Mouse (Mus musculus): ENCODE results near the gene Egln3. TPM values are rescaled to one million over a fixed set of nuclear protein-coding genes. Genes with fewer than 3 reads are reported as not detected.

The Egln3 gene
- total RNA-seq, 2 experiments from 2014 or later = 22.1 to 32.5 TPM

DNA sequence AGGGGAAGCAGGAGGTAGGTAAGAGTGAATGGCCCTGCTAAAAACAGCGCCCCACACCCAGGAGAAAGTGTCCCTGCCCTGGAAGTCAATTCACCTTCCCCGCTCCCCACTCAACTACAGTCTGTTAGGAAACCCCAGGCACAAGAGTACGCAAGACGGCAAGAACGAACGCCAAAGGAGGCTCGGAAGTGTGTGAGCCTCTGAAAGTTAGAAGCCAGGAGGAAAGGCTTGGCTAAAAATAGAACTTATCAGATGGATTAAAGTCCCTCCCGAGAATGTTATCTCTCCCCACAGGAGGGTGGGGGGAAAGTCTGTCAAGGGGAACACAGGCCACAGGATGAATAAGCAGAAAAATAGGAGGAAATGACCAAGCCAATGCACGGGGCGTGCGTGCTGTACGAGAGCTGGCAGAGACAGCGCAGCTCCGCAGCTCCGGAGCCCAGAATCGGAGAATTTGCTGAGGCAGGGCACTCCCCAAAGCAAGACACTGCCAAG is 41.0 kb downstream of the Egln3 start:
- DNase-seq = peak; percentile 16

DNA sequence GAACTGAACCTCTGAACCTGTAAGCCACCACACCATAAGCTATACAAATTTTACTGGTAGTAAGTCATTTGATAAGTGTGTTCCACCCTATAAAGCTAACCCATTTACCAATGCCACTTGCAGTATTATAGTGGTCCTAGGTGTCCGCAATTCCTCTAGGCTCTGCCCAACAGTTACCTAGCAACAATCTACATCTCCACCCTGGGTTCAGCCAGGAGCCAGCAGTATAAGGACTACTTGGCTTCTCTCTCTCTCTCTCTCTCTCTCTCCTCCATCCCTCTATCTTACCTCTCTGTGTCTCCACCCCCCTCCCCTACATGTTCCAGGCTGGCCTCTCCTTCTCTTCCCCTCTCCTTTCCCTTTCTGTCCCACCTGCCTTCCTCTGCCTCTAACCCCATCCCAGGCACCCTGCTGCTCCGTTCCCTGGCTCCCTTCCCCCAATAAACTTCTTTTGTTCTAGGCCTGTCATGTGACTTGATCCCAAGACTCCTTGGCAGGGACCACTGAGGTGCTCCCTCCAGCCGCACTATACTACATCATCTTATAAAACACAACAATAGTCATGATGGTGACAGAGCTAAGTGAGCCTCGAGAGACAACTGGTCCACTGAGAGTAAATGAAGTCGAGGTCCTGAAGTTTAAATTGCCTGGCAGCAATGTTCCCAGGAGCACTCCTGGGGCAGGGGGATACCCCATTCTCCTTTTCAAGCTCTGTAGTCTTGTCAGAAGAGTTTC is 42.0 kb downstream of the Egln3 start:
- no peak for DNase-seq

DNA sequence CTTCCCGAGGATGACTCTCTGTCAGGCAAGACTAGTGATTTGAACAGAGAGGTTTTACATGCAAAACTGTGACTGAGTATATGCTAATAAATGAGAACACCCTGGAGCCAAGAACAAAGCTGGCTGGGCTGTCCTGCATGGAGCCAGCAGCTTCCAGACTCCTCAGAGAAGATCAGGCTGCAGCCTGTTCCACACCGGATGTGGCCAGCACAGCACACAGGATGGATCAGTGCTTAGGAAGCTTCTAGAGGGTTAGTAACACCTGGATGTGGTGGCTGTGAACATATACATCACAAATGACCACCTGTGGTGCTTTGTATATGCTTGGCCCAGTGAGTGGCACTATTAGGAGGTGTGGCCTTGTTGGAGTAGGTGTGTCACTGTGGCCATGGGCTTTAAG is 43.4 kb downstream of the Egln3 start:
- DNase-seq = no peak

DNA sequence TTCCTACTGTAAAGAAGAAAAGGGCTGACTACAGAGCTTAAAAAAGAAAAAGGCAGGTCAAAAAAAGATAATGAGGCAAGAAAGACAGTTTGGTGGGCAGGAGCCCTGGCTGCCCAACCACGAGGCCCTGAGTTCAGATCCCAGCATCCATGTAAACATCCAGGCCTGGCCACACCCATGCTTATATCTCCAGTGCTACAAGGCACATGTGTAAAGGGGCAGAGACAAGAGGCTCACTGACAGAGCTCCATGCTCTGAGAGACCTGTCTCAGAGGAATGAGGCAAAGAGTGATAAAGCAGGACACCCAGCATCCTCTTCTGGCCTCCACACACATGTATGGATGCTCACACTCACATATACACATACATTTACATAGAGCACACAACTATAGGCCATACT is 48.9 kb downstream of the Egln3 start:
- no peak for DNase-seq

DNA sequence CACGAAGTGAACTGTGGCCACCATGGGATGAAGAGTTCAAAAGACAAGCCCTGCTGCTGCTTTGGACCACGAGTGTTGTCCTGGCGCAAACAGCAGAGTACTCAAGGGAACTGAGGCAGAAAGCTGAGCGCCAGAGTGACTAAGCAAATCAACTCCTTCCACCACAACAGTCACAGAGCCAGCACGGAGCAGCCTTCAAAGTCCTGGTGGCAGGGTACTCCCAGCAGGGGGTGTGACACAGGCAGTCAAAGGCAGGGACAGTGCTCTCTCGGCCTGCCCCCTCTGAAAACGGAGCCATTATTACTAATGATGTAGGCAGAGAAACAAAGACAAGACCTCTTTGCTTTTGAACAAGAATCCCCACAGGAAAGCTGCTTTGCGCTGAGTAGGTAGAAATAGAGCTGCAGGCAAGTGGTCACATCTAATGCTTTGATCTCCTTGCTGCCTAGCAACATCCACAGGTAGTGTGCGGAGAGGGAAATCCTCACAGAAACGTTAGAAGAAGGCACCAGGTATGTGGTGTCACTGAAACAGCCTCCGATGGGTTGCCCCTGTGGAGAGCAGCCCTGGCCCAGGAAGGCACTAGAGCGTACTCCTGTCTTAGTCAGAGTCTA is 56.6 kb downstream of the Egln3 start:
- DNase-seq = no peak

All from gastrocnemius, postnatal 25 days (tissue).